Mouse (Mus musculus) MEL (cell line): ENCODE data around the gene Vps4b. TPM values are rescaled to one million over a fixed set of nuclear protein-coding genes. Genes with fewer than 3 reads are reported as not detected.
A peak's percentile ranks its signal among the peaks of the same experiment; 100 is the strongest.

Experiments used
- DNase-seq: peaks from one replicate; pipeline ENCODE4 v3.0.0; 2011; ENCODE audit warnings: low read depth, low spot score
- H3K27ac ChIP-seq: 2 replicates; pipeline ENCODE4 v1.5.1; 2012; ENCODE audit warnings: low read depth, mild to moderate bottlenecking, control low read depth, low read length, moderate library complexity; ENCODE audit not compliant: control insufficient read depth
- H3K27me3 ChIP-seq, 2 experiments: fragments of 150-350 bp in 1 of 2; sonication (generic) in 1 of 2; 2 replicates each; pipeline ENCODE4 v1.6.1; 2012; ENCODE audit warnings: low read length in 2 of 2, mild to moderate bottlenecking in 2 of 2, improper control_type of control experiment in 1 of 2, moderate library complexity in 1 of 2; ENCODE audit not compliant: insufficient read depth in 2 of 2, control insufficient read depth in 1 of 2
- H3K36me3 ChIP-seq, 2 experiments: 2 replicates each; pipeline ENCODE4 v1.6.1; 2012 to 2014; ENCODE audit warnings: low read length in 2 of 2, improper control_type of control experiment in 1 of 2, inconsistent platforms in 1 of 2, mild to moderate bottlenecking in 1 of 2; ENCODE audit not compliant: insufficient read depth in 2 of 2, control insufficient read depth in 1 of 2
- H3K4me1 ChIP-seq, 2 experiments: fragments of 150-350 bp in 1 of 2; sonication (generic) in 1 of 2; 2 replicates each; pipeline ENCODE4 v1.6.1; 2012; ENCODE audit warnings: low read length in 2 of 2, improper control_type of control experiment in 1 of 2, mild to moderate bottlenecking in 1 of 2; ENCODE audit not compliant: insufficient read depth in 2 of 2, control insufficient read depth in 1 of 2
- H3K4me3 ChIP-seq, 2 experiments: fragments of 150-350 bp in 1 of 2; sonication (generic) in 1 of 2; 2 replicates each; pipeline ENCODE4 v1.5.1; 2012; ENCODE audit warnings: low read depth in 2 of 2, low read length in 2 of 2, mild to moderate bottlenecking in 2 of 2, moderate library complexity in 2 of 2, control low read depth in 1 of 2, improper control_type of control experiment in 1 of 2; ENCODE audit not compliant: control insufficient read depth in 1 of 2, insufficient read depth in 1 of 2
- H3K79me2 ChIP-seq: 2 replicates; pipeline ENCODE4 v1.6.1; 2012; ENCODE audit warnings: mild to moderate bottlenecking, low read length, moderate library complexity; ENCODE audit not compliant: control insufficient read depth, poor library complexity, insufficient read depth
- H3K9ac ChIP-seq: 2 replicates; pipeline ENCODE4 v1.6.1; 2012; ENCODE audit warnings: low read depth, mild to moderate bottlenecking, control low read depth, low read length, moderate library complexity; ENCODE audit not compliant: control insufficient read depth, poor library complexity, severe bottlenecking
- H3K9me3 ChIP-seq: fragments of 150-350 bp; sonication (generic); replicated peaks from 2 replicates; pipeline ENCODE4 v1.6.1; 2012; ENCODE audit warnings: mild to moderate bottlenecking, low read length, improper control_type of control experiment, moderate library complexity; ENCODE audit not compliant: insufficient read depth
- BHLHE40 ChIP-seq: IDR thresholded peaks from 2 replicates; pipeline ENCODE4 v1.6.1; 2012; ENCODE audit warnings: low read depth, mild to moderate bottlenecking, inconsistent platforms, low read length, improper control_type of control experiment, borderline replicate concordance
- CTCF ChIP-seq, 3 experiments: IDR thresholded peaks in 2 of 3; conservative IDR thresholded peaks in 1 of 3; 2 replicates each; pipeline ENCODE4 v1.5.1; 2011 to 2012; ENCODE audit warnings: low read length in 3 of 3, low read depth in 2 of 3, mild to moderate bottlenecking in 2 of 3, improper control_type of control experiment in 1 of 3, inconsistent platforms in 1 of 3, mixed read lengths in 1 of 3, moderate library complexity in 1 of 3; ENCODE audit not compliant: control insufficient read depth in 1 of 3, insufficient read depth in 1 of 3, poor library complexity in 1 of 3, severe bottlenecking in 1 of 3
- ETS1 ChIP-seq: IDR thresholded peaks from 2 replicates; pipeline ENCODE4 v1.6.1; 2012; ENCODE audit warnings: low read depth, mild to moderate bottlenecking, inconsistent platforms, low read length, improper control_type of control experiment, moderate library complexity
- GABPA ChIP-seq: IDR thresholded peaks from 2 replicates; pipeline ENCODE4 v1.6.1; 2012; ENCODE audit warnings: low read depth, mild to moderate bottlenecking, inconsistent platforms, low read length, improper control_type of control experiment, moderate library complexity
- GATA1 ChIP-seq: IDR thresholded peaks from 2 replicates; pipeline ENCODE4 v1.6.1; 2011; ENCODE audit warnings: low read depth, low read length, improper control_type of control experiment
- JUND ChIP-seq: IDR thresholded peaks from 2 replicates; pipeline ENCODE4 v1.6.1; 2011; ENCODE audit warnings: low read depth, mild to moderate bottlenecking, improper control_type of control experiment, low read length
- MYB ChIP-seq: IDR thresholded peaks from 2 replicates; pipeline ENCODE4 v1.6.1; 2011; ENCODE audit warnings: mild to moderate bottlenecking, low read depth, low read length, improper control_type of control experiment
- MYC ChIP-seq: IDR thresholded peaks from 2 replicates; pipeline ENCODE4 v1.6.1; 2011; ENCODE audit warnings: low read depth, mild to moderate bottlenecking, low read length, improper control_type of control experiment, moderate library complexity
- POLR2AphosphoS5 ChIP-seq: IDR thresholded peaks from 2 replicates; pipeline ENCODE4 v1.6.1; 2012; ENCODE audit warnings: low read depth, borderline replicate concordance, mild to moderate bottlenecking, inconsistent platforms, low read length, moderate library complexity, mixed read lengths
- RAD21 ChIP-seq: IDR thresholded peaks from 2 replicates; pipeline ENCODE4 v1.6.1; 2011; ENCODE audit warnings: mild to moderate bottlenecking, low read depth, low read length, improper control_type of control experiment
- RCOR1 ChIP-seq: IDR thresholded peaks from 2 replicates; pipeline ENCODE4 v1.6.1; 2012; ENCODE audit warnings: low read depth, mild to moderate bottlenecking, inconsistent platforms, low read length, improper control_type of control experiment
- SIN3A ChIP-seq: IDR thresholded peaks from 2 replicates; pipeline ENCODE4 v1.6.1; 2012; ENCODE audit warnings: low read length, improper control_type of control experiment, inconsistent platforms
- SMC3 ChIP-seq: IDR thresholded peaks from 2 replicates; pipeline ENCODE4 v1.6.1; 2011; ENCODE audit warnings: low read depth, low read length, improper control_type of control experiment
- TAL1 ChIP-seq: IDR thresholded peaks from 2 replicates; pipeline ENCODE4 v1.6.1; 2012; ENCODE audit warnings: mild to moderate bottlenecking, inconsistent platforms, low read length, moderate library complexity, mixed read lengths
- USF2 ChIP-seq, 2 experiments: IDR thresholded peaks; 2 replicates each; pipeline ENCODE4 v1.6.1; 2011 to 2012; ENCODE audit warnings: improper control_type of control experiment in 2 of 2, low read length in 2 of 2, borderline replicate concordance in 1 of 2, inconsistent platforms in 1 of 2, low read depth in 1 of 2, mild to moderate bottlenecking in 1 of 2; ENCODE audit not compliant: insufficient read depth in 1 of 2
- ZC3H11A ChIP-seq: IDR thresholded peaks from 2 replicates; pipeline ENCODE4 v1.6.1; 2012; ENCODE audit warnings: low read depth, mild to moderate bottlenecking, inconsistent platforms, low read length, improper control_type of control experiment
- ZKSCAN1 ChIP-seq: IDR thresholded peaks from 2 replicates; pipeline ENCODE4 v1.6.1; 2012; ENCODE audit warnings: low read depth, mild to moderate bottlenecking, inconsistent platforms, low read length, improper control_type of control experiment, moderate library complexity
- polyA plus RNA-seq, 2 experiments: library from polyadenylated mRNA; stranded (reverse) in 1 of 2; unstranded in 1 of 2; fragments of >175 nt in 1 of 2; fragments of >200 nt in 1 of 2; gene quantifications; 2 replicates each; pipeline versions ENCODE4 v1.2.1 to v1.2.4; 2012; ENCODE audit warnings: low replicate concordance in 2 of 2, low read depth in 1 of 2; ENCODE audit not compliant: insufficient read length in 2 of 2, insufficient read depth in 1 of 2, missing spikeins in 1 of 2
- total RNA-seq: library from RNA; depleted of rRNA; stranded (reverse); fragments of 300-350 nt; gene quantifications from 2 replicates; pipeline ENCODE4 v1.2.3, GENCODE M21; 2012

Gene Vps4b
- total and polyA plus RNA-seq, 3 experiments, result 43.9 to 91.1 (median 80.4) TPM

DNA sequence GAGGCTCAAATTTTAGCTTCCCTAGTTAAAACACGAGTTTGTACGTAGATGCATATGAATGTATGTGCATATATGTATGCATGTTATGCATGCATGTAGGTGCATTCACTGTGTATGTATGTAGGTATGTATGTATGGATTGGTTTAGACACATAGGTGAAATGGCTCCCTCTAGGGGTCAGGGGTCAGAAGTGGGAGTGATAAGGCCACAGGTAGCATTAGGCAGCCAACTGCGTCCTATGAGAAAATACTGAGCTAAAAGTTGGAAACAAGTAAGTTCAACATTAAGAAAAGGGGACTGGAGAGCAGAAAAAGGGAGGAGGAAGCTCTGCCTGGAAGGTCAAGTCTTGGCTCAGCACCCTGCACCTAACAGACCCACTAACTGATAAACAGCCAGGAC, 58.4 kb downstream of the Vps4b start:
- DNase-seq, result peak; percentile 75
- Histone ChIP-seq H3K79me2 (no peaks in the 10 kb centered on the region), H3K4me1 (no peaks in the 10 kb centered on the region)

GRCm38 (mm10) chr1:106736211-106736610, 60.3 kb downstream of the Vps4b start:
- H3K9me3 ChIP-seq, result no peaks in the 10 kb centered on the region
- H3K4me3 ChIP-seq, result no peak overlapping the region
- DNase-seq, result no peak
- TF ChIP-seq ZC3H11A, result no peak
- no peak for TF ChIP-seq MYB
- no peak for TF ChIP-seq ZKSCAN1
- TF ChIP-seq USF2 (IDR thresholded peaks at IDR 0.05; ENCODE audit: borderline replicate concordance in 1 of 2, insufficient read depth in 1 of 2, low read depth in 1 of 2, low read length in 2 of 2), result 0 out of 4 replicates have a peak, but pooled peaks of 1 of the 2 experiments have one; percentile 8
- no peak for TF ChIP-seq GABPA
- no peaks in the 10 kb centered on the region for H3K4me1 ChIP-seq
- H3K9ac ChIP-seq, result no peak overlapping the region
- no peaks in the 10 kb centered on the region for H3K27me3 ChIP-seq
- peaks cover 0 to 7% of the 10 kb centered on the region in 2 experiments; a peak in 2 of 4 replicates for H3K36me3 ChIP-seq
- no peak overlapping the region for H3K27ac ChIP-seq
- H3K79me2 ChIP-seq, result no peaks in the 10 kb centered on the region

More for the DNA sequence above, 58.4 kb downstream of the Vps4b start:
- H3K27ac ChIP-seq, result no peak overlapping the region
- no peaks in the 10 kb centered on the region for H3K27me3 ChIP-seq
- H3K9me3 ChIP-seq, result no peaks in the 10 kb centered on the region
- no peak overlapping the region for H3K9ac ChIP-seq
- H3K4me3 ChIP-seq, result no peak overlapping the region
- H3K36me3 ChIP-seq, result peaks cover 0 to 7% of the 10 kb centered on the region in 2 experiments; a peak in 2 of 4 replicates
- TF ChIP-seq JUND (no peak), GABPA (no peak), RAD21 (peak; percentile 75), TAL1 (no peak), SIN3A (no peak), ETS1 (no peak), SMC3 (peak; percentile 71), POLR2AphosphoS5 (no peak), RCOR1 (no peak), GATA1 (peak; percentile 66), MYC (no peak), CTCF (IDR thresholded peaks at IDR 0.05 in 2 of 3, conservative IDR thresholded peaks at IDR 0.05 in 1 of 3; ENCODE audit: control insufficient read depth in 1 of 3, insufficient read depth in 1 of 3, low read depth in 2 of 3, low read length in 3 of 3, poor library complexity in 1 of 3, severe bottlenecking in 1 of 3) (peak; percentile 67 to 93 (median 91)), BHLHE40 (no peak), ZC3H11A (peak; percentile 56; the same call in 1 of the 2 replicates)
